ENCODE assay signal across 10 mouse cellular contexts in the genomic region with DNA sequence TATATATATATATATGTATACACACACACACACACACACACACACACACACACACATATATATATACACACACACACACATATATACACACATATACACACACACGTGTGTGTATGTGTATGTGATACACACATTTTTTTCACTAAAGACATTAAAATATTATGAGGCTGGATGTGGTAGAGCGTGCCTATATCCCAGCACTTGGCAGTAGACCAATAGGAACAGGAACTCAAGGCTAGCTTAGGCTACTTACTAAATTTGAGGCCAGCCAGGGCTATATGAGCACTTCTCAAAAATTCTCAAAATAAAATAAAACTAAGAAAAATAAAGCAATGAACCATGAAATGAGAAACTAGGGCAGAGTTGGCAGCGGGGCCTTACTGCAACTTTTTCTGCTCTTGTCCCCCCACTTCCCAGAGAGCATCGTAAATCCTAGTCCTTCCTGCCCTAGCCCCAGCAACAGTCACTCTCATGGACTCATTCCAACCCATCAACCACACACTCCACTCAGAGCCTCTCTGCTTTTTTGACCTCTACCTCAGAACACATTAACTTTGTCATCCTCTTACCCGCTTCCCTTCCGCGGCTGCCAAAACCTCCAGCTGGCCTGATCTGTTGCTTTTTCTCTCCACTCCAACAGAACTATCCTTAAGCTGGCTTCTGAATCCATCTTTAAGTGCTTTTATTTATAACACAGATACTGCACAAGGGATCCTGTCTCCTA.
DNase-seq lines count a peak whose midpoint lies in the region; ATAC-seq and TF ChIP-seq lines count a peak whose summit lies in the region.
"Had no signal": no experiment of that assay in that cellular context is flagged by ENCODE, and none has a peak within 500 bp of the region (broad histone marks: within the 10 kb centered on the region; RNA-seq: fewer than 3 reads in every experiment).

No protein-coding gene starts in this region.

- peak; percentile 5 for DNase-seq in adrenal gland, postnatal 10 days
- no peak for DNase-seq in adrenal gland, adult 8-10 months
- DNase-seq in right cerebral cortex, postnatal 4 days: peak; percentile 10
- no peak for DNase-seq in right cerebral cortex, adult 2 months (ENCODE audit: low spot score in 2 of 2)
- DNase-seq in kidney, postnatal 14 days: peak; percentile 66
- no peak for DNase-seq in stomach, postnatal 0 days (ENCODE audit: low spot score)
- no peak for DNase-seq in spleen, adult 18-20 months
- DNase-seq in urinary bladder, postnatal 14 days (ENCODE audit: low spot score): no peak

- TF ChIP-seq EP300 in stomach, postnatal 0 days (optimal IDR thresholded peaks at IDR 0.05): no peak

- ATAC-seq in stomach, postnatal 0 days (ENCODE audit: low FRiP score, low TSS enrichment): peak; percentile 40; the same call in 1 of the 2 replicates

- no peaks in the 10 kb centered on the region for H3K9me3 ChIP-seq in stomach, postnatal 0 days (ENCODE audit: control insufficient read depth, low read length)
- H3K9me3 ChIP-seq: megakaryocyte, embryonic 14.5 days had no signal

- no peaks in the 10 kb centered on the region for H3K4me1 ChIP-seq in stomach, postnatal 0 days (replicated peaks; ENCODE audit: control insufficient read depth, insufficient read depth)
- H3K4me1 ChIP-seq: megakaryocyte, embryonic 14.5 days had no signal

- H3K27ac ChIP-seq in stomach, postnatal 0 days (replicated peaks): no peak overlapping the region
- H3K27ac ChIP-seq: left cerebral cortex, adult 2 months had no signal

- H3K4me3 ChIP-seq in stomach, postnatal 0 days (ENCODE audit: low read depth, low read length): no peak overlapping the region
- H3K4me3 ChIP-seq: left cerebral cortex, adult 2 months had no signal

- 43% methylated on average over 7 of the region's 7 CpGs for WGBS in stomach, postnatal 0 days

- no peak overlapping the region for H3K9ac ChIP-seq in stomach, postnatal 0 days (ENCODE audit: low read length)

- no peak for TF ChIP-seq CTCF in stomach, postnatal 0 days (IDR thresholded peaks at IDR 0.05; ENCODE audit: low read depth)

- H3K27me3 ChIP-seq in stomach, postnatal 0 days (ENCODE audit: control insufficient read depth, insufficient read depth, low read length): no peaks in the 10 kb centered on the region
- H3K27me3 ChIP-seq: megakaryocyte, embryonic 14.5 days had no signal

- no peaks in the 10 kb centered on the region for H3K36me3 ChIP-seq in stomach, postnatal 0 days (ENCODE audit: control insufficient read depth, insufficient read depth, low read length)

- H3K4me2 ChIP-seq in stomach, postnatal 0 days (replicated peaks; ENCODE audit: low read depth): no peak overlapping the region

Comparison
In these comparisons a context has a peak if more than half of its experiments do, and no peak if none do; other contexts are left out.
1. DNase-seq: peak in adrenal gland, postnatal 10 days (single experiment), right cerebral cortex, postnatal 4 days (single experiment) and kidney, postnatal 14 days (single experiment); none in adrenal gland, adult 8-10 months (single experiment), right cerebral cortex, adult 2 months (0 of 2), stomach, postnatal 0 days (single experiment), spleen, adult 18-20 months (0 of 2) and urinary bladder, postnatal 14 days (single experiment).